Mouse (Mus musculus) lung, postnatal 4 days (tissue): ENCODE data around the gene Hist1h3d.

Experiments
- DNase-seq, 2 experiments: peaks; one replicate each; pipeline ENCODE4 v3.0.0; 2021

The Hist1h3d gene

DNA sequence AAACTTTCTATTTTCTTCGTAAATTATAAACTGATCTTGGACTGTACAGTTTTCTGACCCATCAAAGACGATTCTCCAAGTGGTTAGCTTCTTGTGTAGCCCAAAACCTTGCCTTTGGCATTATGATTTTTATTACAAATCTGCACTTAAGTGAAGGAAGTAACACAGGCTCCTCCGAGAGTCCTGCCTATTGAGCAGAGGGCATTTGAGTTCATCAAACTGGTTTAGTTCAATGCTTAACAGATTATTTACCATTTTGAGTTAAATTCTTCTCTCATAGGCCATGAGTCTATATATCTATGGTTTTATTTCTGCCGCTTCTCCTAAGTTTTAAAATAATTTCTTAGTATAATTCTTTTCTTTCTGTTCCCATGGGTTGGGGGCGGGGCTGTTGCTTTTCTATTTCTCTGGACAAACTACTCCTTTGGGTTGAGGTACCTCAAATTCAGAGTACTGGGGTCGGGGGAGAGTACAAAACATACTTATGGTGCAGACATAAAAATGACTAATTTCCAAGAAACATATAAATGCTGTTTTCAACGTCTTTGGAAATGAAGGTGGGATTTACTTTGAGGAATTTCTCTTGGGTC, 47.4 kb downstream of the Hist1h3d start:
- DNase-seq = peak in 1 of 2 experiments; percentile 20
